Mouse (Mus musculus) B cell, adult 67 days (primary cell): ENCODE data around the gene Gm4187. TPM values are rescaled to one million over a fixed set of nuclear protein-coding genes. Genes with fewer than 3 reads are reported as not detected.

Experiments
- total RNA-seq, 2 experiments: library from RNA; stranded (reverse); gene quantifications; 4 replicates each; pipeline ENCODE4 v1.2.4; 2023

Gene Gm4187
- total RNA-seq: not detected

GRCm38 (mm10) chr7:22329617-22330016 is at the start of gene Gm4187:
TSS of gene Gm4187 (minus strand) at chr7:22329717.

GRCm38 (mm10) chr7:22370939-22371338 is 41.4 kb upstream of the Gm4187 start, which contains the start of gene Gm8660:
TSS of gene Gm8660 (minus strand) at chr7:22371039.

Other genes starting within 250 kb of the Gm4187 start
- gene Gm16451, start 211.5 kb downstream of the Gm4187 start, total RNA-seq: not detected
- not detected for gene Gm10666, start 195.0 kb downstream of the Gm4187 start, total RNA-seq
- not detected for gene Vmn1r142, start 165.7 kb downstream of the Gm4187 start, total RNA-seq
- gene Vmn1r143, start 140.3 kb downstream of the Gm4187 start, total RNA-seq: not detected
- gene Gm8653, start 128.5 kb downstream of the Gm4187 start, total RNA-seq: not detected
- not detected for gene Gm8453, start 100.2 kb downstream of the Gm4187 start, total RNA-seq
- not detected for gene Gm8660, start 41.3 kb upstream of the Gm4187 start, total RNA-seq
- gene Vmn1r148, start 83.9 kb upstream of the Gm4187 start, total RNA-seq: not detected
- not detected for gene Vmn1r149, start 108.5 kb upstream of the Gm4187 start, total RNA-seq
- not detected for gene Gm10665, start 134.4 kb upstream of the Gm4187 start, total RNA-seq
- gene Vmn1r151, start 170.0 kb upstream of the Gm4187 start, total RNA-seq: not detected
- not detected for gene Vmn1r152, start 193.2 kb upstream of the Gm4187 start, total RNA-seq
- not detected for gene Gm8677, start 205.2 kb upstream of the Gm4187 start, total RNA-seq
- not detected for gene Gm4201, start 235.6 kb upstream of the Gm4187 start, total RNA-seq